Mouse (Mus musculus): ENCODE measurements at regions not wholly inside any gene's neighbourhood (a gene's known extent, or its start where the extent isn't known, plus 50 kb on each side); places are given as distances from the start of the nearest gene placed in this dataset.

- no peak for TF ChIP-seq CTCF (IDR thresholded peaks at IDR 0.05; ENCODE audit: low read depth)
- no peak for TF ChIP-seq EP300 (optimal IDR thresholded peaks at IDR 0.05)
These were observed 513.6 kb upstream of the Nox3 start for GRCm38 (mm10) chr17:4209650-4210049.
